Mouse (Mus musculus): ENCODE results near the gene Hist1h1c.

DNA sequence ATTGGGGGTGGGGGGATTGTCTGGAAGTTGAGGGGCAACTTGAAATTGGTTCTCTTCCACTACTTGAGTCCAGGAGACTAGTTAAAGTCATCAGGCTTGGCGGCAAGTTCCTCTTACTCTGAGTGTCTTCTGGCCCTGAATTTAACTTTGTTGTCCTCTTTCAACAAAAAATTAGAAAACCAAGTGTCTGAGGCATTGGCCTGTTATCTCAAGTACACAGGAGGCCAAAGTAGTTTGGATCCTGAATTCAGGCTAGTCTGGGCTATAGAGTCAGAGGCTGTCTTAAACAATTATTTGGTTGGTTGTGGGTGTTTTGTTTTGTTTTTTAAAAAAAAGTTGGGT lies 26.5 kb downstream of the Hist1h1c start:
- no peak for TF ChIP-seq CTCF (IDR thresholded peaks at IDR 0.05; ENCODE audit: low read depth)
- TF ChIP-seq EP300 (IDR thresholded peaks at IDR 0.05; ENCODE audit: low read depth) = no peak
